Mouse (Mus musculus) liver, postnatal 0 days (tissue): ENCODE data around the gene Slc1a2.
A peak's percentile ranks its signal among the peaks of the same experiment; 100 is the strongest.

Experiments used
- CTCF ChIP-seq: sonication (generic); IDR thresholded peaks from 2 replicates; pipeline ENCODE4 v1.5.1; 2016; ENCODE audit warnings: antibody characterized with exemption, low read depth
- EP300 ChIP-seq: IDR thresholded peaks from 2 replicates; pipeline ENCODE4 v1.6.1; 2016; ENCODE audit warnings: antibody characterized with exemption, low read depth, mild to moderate bottlenecking

DNA sequence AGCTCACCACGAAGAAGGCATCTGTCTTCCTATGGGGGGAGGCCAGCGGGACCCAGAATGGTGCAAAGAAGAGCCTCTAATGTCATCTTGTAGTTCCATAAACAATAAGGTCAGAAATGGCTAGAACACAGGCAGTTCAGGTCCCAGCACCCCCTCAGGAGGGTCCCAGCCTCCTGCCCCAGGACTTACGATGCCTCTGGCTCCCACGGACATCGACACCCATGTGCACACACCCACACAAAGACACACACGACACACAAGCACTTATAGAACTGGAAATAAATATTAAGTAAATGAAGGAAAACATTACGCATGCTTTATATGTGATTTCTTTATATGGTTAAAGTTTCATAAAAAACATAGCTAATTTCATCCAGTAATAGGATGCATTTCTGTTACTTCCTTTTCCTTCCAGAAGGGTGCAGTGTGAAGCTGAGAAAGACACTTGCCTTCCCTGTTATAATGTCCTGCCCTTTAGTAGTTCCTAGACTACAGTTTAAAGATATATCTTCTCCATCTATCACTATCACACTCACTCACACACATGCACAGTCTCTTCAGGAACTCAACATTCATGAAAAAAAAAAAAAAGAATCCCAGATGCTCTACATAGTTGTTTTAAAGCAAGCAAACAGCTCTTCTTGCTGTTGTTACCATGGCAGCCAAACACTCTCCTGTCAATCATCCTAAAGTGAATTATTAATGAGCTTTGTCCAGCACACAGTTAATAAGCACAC lies 27.1 kb downstream of the Slc1a2 start:
- TF ChIP-seq CTCF (peak; percentile 66), EP300 (no peak)
